Mouse (Mus musculus) macrophage (primary cell): ENCODE data around the gene Nppc. TPM values are rescaled to one million over a fixed set of nuclear protein-coding genes. Genes with fewer than 3 reads are reported as not detected.

Experiments used
- H3K27ac ChIP-seq: fragments of 350-480 bp; formaldehyde crosslinking; 2 replicates; pipeline ENCODE4 v1.9.0; 2021
- H3K36me3 ChIP-seq: fragments of 350-480 bp; formaldehyde crosslinking; 2 replicates; pipeline ENCODE4 v1.9.0; 2021; ENCODE audit errors: inconsistent target
- H3K4me3 ChIP-seq: fragments of 350-480 bp; formaldehyde crosslinking; 2 replicates; pipeline ENCODE4 v1.9.0; 2021; ENCODE audit errors: inconsistent target
- H3K79me2 ChIP-seq: fragments of 350-480 bp; formaldehyde crosslinking; 2 replicates; pipeline ENCODE4 v1.9.0; 2021; ENCODE audit errors: inconsistent target
- WGBS: methylation state at CpG from one replicate; pipeline ENCODE4 v1.1.7; 2026; ENCODE audit warnings: inconsistent platforms; ENCODE audit not compliant: missing documents; 5-methylcytosine and 5-hydroxymethylcytosine counted together
- polyA plus RNA-seq: library from polyadenylated mRNA; stranded (reverse); fragments of 250-400 nt; gene quantifications from 3 replicates; pipeline ENCODE4 v1.2.4, GENCODE M21; 2018; ENCODE audit warnings: inconsistent platforms

The Nppc gene
- polyA plus RNA-seq, 1 experiment from 2014 or later: not detected

- WGBS: 76% methylated on average over 3 of the region's 3 CpGs
- Histone ChIP-seq H3K27ac (no peak overlapping the region), H3K4me3 (no peak overlapping the region), H3K36me3 (no peaks in the 10 kb centered on the region), H3K79me2 (no peaks in the 10 kb centered on the region)
These were observed 36.9 kb downstream of the Nppc start for GRCm38 (mm10) chr1:86633434-86633833.

GRCm38 (mm10) chr1:86632732-86633380 is 37.5 kb downstream of the Nppc start:
- H3K27ac ChIP-seq: no peak overlapping the region
- WGBS: 68% methylated on average over 6 of the region's 6 CpGs
- no peak overlapping the region for H3K4me3 ChIP-seq
- no peaks in the 10 kb centered on the region for H3K36me3 ChIP-seq
- H3K79me2 ChIP-seq: no peaks in the 10 kb centered on the region

GRCm38 (mm10) chr1:86630527-86630926 is 39.8 kb downstream of the Nppc start:
- no peaks in the 10 kb centered on the region for H3K79me2 ChIP-seq
- no peak overlapping the region for H3K4me3 ChIP-seq
- no peak overlapping the region for H3K27ac ChIP-seq
- no peaks in the 10 kb centered on the region for H3K36me3 ChIP-seq
- WGBS: 74% methylated on average over 4 of the region's 4 CpGs

GRCm38 (mm10) chr1:86629936-86630335 is 40.4 kb downstream of the Nppc start:
- no peak overlapping the region for H3K4me3 ChIP-seq
- 83% methylated on average over 4 of the region's 4 CpGs for WGBS
- H3K36me3 ChIP-seq: no peaks in the 10 kb centered on the region
- no peaks in the 10 kb centered on the region for H3K79me2 ChIP-seq
- no peak overlapping the region for H3K27ac ChIP-seq

- Histone ChIP-seq H3K27ac (no peak overlapping the region), H3K4me3 (no peak overlapping the region), H3K36me3 (no peaks in the 10 kb centered on the region), H3K79me2 (no peaks in the 10 kb centered on the region)
- 80% methylated on average over 3 of the region's 3 CpGs for whole genome bisulfite sequencing
These were observed 42.1 kb downstream of the Nppc start for GRCm38 (mm10) chr1:86628270-86628669.

GRCm38 (mm10) chr1:86623001-86624000 is 47.1 kb downstream of the Nppc start:
- Histone ChIP-seq H3K36me3 (no peaks in the 10 kb centered on the region), H3K79me2 (no peaks in the 10 kb centered on the region), H3K27ac (no peak overlapping the region), H3K4me3 (no peak overlapping the region)
- 61% methylated on average over 16 of the region's 16 CpGs for WGBS

GRCm38 (mm10) chr1:86622296-86622695 is 48.1 kb downstream of the Nppc start:
- H3K4me3 ChIP-seq: no peak overlapping the region
- H3K27ac ChIP-seq: no peak overlapping the region
- no peaks in the 10 kb centered on the region for H3K79me2 ChIP-seq
- H3K36me3 ChIP-seq: no peaks in the 10 kb centered on the region
- WGBS: 81% methylated on average over 2 of the region's 2 CpGs

GRCm38 (mm10) chr1:86618454-86619125 is 51.8 kb downstream of the Nppc start:
- H3K27ac ChIP-seq: no peak overlapping the region

More at GRCm38 (mm10) chr1:86618454-86619125, 51.8 kb downstream of the Nppc start:
- no peak overlapping the region for H3K4me3 ChIP-seq
- H3K79me2 ChIP-seq: no peaks in the 10 kb centered on the region
- H3K36me3 ChIP-seq: no peaks in the 10 kb centered on the region
- WGBS: 60% methylated on average over 10 of the region's 10 CpGs

Other genes starting within 250 kb of the Nppc start
- gene Nmur1, start 244.3 kb downstream of the Nppc start, polyA plus RNA-seq: not detected in 3 replicates
- not detected in 3 replicates for gene Tex44, start 244.2 kb downstream of the Nppc start, polyA plus RNA-seq
- gene Ptma, start 143.8 kb downstream of the Nppc start, polyA plus RNA-seq: 808 to 1,710 TPM (median 1,042 TPM) in 3 replicates
- gene Pde6d, start 87.9 kb downstream of the Nppc start, polyA plus RNA-seq: 23.4 to 36.5 TPM (median 31.5 TPM) in 3 replicates
- 8.6 to 14.1 TPM (median 11.7 TPM) in 3 replicates for gene Cops7b, start 87.7 kb downstream of the Nppc start, polyA plus RNA-seq
- 11.4 to 14.0 TPM (median 11.9 TPM) in 3 replicates for gene Dis3l2, start 33.2 kb upstream of the Nppc start, polyA plus RNA-seq